Mouse (Mus musculus): ENCODE data around the gene Elk4.
A peak's percentile ranks its signal among the peaks of the same experiment; 100 is the strongest.

Gene Elk4

DNA sequence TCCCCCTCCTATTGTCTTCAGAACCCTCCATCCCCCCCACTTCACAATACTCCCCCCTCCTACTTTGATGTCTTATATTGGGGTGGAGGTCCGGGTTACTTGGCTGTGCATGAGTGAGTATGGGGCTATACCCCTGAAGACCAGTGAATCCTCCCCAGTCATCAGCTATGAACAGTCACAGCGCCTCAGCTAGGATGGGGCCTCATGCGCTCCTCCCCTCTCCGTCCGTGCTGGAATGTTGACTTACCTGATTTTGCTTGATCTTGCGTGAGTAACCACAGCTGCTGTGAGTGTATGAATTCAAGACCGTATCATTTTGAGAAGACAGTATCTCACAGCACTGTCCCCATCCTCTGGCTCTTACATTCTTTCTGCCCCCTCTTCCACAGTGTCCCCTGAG is 12.5 kb downstream of the Elk4 start:
- DNase-seq: no peak

DNA sequence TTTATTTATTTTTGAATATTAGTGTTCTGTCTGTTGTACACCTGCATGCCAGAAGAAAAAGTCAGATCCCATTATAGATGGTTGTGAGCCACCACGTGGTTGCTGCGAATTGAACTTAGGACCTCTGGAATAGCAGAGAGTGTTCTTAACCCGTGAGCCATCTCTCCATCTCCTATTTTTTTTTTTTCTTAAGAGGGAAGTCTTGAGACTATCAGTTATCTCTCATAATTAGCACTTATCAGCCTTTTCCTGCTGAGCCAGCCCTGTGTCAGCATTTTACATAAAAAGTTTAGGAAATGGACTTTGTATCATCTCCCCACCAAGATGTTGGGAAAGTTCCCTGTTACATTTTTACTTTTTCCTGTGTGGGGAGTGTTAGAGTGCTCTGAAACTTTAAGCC is 14.7 kb downstream of the Elk4 start:
- DNase-seq: no peak

DNA sequence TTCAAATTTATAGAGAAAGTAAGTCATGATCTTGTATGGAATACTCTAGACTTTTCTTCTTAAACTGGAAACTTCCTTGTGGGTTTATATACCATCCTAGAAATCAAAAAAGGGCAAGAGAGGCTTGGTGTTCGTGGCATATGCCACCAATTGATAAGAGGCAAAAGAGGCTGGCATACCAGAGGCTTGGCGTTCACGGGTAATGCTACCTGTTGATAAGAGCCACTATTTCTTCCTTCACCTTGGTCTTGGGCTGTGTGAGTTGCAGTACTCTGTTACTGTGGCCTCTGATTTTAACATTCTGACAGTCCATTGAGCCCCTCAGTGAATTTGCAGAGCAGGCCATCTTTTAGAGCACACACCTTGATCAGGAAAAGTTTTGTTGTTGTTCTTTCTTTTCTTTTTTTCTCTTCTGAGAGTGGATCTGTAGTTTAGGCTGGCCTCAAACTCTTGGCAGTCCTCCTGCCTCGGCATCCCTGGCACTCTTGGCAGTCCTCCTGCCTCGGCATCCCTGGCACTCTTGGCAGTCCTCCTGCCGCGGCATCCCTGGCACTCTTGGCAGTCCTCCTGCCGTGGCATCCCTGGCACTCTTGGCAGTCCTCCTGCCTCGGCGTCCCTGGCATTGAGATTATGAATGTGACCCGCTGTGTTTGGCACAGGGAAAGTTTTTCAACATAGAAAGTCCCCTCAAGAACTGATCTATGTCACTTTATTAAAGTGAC is 19.7 kb downstream of the Elk4 start:
- no peak for DNase-seq

DNA sequence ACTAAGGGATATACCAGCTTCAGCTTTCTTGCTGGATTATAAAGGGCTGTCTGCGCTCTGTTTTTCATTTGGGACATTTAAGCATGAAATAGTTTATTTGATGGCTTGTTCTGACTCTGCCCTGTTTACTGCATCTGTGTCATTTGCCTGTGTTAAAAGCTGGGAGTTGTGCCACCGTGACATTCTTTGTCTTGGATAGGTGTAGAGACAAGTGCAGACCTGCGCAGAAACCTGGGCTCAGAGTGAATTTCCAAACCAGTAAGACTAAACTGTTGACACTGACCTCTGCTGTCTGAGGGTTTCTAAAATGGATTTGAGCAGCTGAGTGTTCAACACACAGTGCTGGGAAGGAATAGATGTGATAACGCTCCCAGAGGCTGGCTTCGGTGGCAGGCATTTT is 20.6 kb downstream of the Elk4 start:
- no peak for DNase-seq

DNA sequence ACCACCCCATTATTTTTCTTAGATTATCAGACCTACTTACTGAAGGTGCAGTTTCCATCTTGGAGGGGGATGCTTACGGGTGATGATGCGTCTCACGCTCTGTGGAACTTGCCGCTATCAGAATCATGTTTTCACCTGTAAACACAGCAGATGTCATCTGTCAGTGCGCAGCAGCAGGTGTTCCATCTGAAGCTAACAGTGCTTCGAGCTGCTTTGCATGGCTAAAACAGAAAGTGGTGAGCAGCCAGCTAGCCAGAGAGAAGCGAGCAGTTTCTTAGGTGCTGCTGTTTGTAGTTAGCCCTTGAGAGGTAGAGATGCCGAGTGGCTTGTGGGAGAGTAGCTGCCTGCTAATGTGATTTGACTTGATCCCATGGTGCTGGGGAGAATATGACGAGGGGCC is 21.0 kb downstream of the Elk4 start:
- no peak for DNase-seq

DNA sequence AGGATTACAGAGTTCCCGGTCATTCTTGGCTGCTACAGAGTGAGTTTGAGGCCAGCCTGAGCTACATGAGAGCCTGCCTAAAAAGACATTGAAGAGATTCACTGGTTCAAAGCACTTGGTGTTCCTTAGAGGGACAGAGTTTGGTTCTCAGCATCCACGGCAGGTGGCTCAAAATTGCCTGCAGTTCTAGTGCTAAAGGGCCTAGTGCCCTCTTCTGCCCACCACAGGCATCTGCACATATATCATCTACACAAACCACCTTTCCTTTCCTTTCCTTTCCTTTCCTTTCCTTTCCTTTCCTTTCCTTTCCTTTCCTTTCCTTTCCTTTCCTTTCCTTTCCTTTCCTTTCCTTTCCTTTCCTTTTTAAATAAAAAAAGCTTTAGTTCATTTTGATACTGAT is 23.2 kb downstream of the Elk4 start:
- DNase-seq: no peak

DNA sequence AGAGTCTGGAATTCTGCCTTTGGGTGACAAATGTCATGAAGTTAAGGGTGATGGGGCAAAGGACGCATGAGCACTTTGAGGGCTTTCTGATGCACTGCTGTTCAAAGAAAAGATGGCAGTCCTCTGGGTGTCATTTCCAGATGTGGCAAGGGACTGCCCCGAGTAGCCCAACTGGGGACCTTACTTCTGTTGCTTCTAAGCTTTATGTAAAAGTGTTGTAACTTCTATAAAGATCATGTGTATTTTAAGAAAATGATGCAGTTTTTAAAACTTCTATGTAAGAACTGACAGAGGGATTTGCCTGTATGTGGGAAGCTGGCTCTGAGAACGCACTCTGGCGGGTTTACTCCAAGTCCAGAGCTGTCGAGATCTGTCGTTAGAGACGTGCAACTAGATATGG is 24.8 kb downstream of the Elk4 start:
- no peak for DNase-seq

DNA sequence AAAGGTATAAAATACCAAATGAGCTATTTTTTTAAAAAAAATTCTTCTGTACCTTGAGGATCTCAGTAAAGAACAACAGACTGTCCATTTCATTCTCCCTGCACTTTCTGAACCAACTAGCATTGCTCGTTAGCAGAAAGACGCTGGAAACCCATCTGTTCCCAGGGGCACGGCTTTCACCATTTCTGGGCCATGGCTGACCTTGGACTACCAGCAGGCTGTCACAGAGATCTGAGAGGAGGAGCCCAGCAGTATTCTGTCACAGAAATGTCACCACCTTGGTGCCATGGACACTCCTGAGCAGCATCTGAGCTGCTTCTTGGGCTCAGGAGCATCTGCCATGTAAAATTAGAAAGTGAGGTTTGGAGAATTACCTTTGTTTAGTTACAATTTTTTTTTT is 30.3 kb downstream of the Elk4 start:
- DNase-seq: no peak

DNA sequence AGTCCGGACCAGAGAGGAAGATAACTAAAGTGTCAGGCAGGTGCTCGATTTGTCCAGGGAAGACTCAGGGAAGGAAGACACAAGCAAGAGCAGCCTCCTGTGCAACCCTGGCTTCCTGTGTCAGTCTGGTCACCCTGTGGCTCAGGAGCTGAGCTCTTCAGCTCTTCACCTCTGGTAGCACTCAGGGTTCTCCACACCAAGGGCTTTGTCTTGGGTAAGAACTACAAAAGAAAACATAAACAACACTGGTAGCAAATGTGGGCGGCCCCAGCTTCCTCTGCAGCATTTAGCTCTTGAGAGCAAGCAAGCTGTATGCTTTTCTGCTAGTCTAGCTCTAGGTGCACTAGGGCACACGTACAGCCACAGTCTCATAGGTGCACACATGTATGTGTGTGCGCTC is 31.3 kb downstream of the Elk4 start:
- DNase-seq: no peak

DNA sequence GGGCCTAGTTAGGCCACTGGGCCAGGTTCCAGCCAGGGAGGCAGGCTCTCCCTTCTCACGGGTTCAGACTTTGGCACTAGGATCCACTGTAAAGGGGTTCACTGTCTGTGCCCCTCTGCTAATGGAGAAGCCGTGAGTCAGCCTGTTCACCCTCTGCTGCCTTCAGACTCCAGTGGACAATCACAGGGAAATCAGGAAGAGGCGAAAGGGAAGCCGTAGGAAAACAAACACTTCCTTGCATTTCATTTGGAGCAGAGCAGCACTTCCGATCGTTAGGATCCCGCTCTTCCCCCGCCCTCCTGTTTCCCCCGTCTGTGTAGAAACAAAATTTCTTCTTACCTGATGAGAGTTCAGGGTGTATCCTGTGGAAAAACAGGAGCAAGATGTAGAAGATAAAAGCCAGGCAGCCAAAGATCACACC is 32.8 kb downstream of the Elk4 start:
- DNase-seq: peak in 1 of 2 experiments; percentile 20

DNA sequence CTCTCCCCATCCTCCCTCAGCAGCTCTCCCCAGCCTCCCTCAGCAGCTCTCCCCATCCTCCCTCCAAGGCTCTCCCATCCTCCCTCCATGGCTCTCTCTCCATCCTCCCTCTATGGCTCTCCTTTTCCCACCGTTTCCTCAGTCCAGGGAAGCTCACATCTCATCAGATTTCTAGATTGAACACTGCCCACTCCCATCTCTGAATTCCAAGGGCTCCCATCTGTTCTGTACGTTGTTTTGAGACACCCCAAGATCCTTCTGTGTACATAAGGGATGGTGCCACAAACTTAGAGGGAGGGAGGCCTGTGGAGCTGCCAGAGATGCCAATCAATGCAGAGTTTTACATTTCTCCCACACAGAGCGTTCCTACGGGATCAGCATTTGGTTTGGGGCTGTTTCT is 36.4 kb downstream of the Elk4 start:
- no peak for DNase-seq

DNA sequence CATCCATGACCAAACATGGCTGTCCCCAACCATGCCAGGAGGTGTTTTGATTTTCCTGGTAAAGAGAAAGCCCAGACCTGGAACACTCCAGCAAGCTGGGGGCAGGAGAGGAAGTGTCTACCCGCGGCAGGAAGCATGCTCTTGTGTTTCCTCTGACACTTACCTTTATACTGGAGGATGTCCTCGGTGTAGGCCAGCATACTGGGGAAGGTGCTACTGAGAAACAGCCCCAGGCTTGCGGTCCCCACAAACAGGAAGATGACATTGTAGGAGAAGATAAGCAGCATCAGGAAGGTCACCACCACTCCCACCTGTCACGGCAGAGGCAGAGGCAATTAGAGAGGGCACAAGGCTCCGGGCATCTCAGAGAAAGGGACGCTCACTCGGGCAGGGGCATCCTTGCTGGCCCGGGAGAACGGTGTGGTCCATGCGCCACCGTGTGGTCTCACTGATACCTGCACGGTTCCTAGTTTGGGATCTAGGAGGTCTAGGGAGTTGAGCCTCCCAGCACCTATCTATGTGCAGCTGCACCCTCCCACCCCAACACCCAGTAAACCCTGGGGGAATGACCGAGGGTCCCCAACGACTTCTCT is 38.8 kb downstream of the Elk4 start:
- peak; percentile 34 to 68 for DNase-seq

DNA sequence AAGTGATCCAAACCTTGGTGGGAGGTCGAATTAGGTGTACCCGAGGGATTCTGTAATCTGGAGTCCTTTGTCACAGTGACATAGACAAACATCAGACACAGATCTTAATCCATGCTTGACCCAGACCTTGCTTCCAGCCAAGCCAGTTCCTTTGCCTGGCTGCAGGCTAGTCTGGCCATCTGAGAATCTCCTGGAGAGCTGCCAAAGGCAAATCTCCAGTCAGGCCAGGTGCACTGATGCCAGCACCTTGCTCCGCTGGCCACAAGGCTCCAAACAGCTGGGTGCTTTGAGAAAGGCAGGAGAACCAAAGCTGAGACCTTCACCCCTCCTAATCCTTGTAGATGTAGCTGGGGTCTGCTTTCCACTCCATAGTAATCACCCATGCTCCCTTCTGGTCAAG is 44.3 kb downstream of the Elk4 start:
- no peak for DNase-seq

DNA sequence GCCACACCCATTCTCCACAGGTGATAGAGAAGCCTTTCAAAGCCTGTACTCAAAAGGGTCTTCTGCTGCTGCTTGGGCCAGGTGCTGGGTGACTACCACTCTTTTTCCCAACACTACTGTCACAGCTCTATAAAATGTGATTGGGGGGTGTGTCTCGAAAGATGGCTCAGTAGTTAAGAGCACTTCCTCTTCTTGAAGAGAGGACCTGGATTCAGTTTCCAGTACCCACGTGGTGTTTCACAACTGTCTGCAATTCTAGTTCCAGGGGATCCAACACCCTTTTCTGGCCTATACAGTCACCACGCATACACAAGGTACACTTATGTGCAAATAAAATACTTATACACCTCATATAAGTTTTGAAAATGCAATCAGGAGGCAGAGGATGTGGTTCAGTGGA is 47.0 kb downstream of the Elk4 start:
- no peak for DNase-seq

DNA sequence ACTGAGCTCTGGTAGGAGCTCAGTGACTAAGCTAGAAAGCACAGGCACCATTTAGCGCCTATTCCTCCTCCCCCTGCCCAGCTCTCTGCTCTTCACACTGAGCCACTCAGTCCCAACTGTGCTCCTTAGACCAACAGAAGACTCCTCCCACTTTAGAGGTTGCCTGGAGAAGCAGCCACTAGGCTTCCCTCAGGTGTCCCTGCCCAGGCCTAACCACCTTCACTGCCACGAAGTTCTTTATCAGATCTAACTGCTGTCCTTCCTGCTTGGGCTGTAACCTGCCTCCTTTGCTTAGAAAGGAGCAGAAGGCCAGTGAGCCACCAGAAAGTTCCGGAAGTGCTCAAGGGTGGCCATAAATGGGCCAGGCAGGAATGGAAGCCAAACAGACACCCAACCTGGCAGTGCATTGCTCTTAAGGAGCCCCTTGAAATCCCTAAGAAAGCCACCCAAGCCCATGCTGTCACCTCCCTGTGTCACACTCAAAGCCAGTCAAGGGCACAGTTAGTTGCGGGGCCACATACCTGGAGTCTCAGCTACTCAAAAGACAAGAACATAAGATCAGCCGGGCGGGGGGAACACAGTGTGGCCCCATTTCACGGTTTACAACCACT is 47.8 kb downstream of the Elk4 start:
- no peak for DNase-seq

DNA sequence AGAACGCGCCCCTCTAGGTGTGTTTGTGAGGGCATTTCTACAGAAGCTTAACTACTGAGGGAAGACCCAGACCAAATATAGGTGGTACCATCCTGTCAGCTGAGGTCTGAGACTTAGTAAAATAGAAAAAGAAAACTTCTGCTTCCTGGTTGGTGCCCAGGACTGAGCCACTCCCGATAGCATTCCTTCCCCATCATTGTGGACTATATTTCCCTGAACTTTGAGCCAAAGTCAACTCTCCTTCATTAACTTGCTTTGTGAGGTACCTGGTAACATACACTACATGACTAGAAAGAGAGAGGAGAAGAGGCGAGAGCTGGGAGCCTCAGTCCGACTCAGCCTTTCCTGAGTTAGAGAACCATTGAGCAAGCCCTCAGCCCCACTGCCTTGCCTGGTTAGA is 51.2 kb downstream of the Elk4 start:
- no peak for DNase-seq

DNA sequence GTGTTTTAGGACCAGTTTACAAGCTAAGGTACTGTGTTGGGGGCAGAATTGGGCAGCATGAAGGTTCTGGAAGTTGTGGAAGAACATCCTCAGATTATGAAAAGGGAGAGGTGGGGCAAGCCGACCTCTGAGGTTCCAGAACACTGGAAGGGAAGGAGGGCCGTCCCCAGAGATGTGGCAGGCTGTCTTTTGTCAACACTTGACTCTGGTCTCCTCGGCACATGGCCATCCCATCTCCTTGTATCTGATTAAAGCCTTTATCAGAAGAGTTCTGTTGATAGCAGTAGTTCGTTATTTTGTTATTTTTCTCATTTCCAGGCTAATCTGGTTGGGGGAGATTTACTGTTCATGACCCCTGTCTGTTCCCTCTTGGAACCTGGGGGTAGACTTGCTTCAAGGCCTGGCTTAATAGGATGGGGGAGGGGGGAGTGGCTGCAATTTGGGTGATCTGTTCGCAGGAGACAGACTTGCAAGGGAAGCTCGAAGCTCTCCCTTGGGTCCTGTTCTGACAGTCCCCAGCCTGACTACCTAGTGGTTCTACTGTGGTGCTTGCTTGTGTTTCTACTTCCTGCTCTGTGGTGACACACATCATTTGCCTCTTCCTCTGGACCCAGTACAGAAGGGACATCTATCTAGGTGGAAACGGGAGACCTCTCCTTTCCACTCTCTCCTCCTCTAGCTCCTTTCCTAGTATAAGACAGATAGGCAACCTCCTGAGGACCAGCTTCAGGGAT is 52.8 kb downstream of the Elk4 start:
- DNase-seq: no peak

DNA sequence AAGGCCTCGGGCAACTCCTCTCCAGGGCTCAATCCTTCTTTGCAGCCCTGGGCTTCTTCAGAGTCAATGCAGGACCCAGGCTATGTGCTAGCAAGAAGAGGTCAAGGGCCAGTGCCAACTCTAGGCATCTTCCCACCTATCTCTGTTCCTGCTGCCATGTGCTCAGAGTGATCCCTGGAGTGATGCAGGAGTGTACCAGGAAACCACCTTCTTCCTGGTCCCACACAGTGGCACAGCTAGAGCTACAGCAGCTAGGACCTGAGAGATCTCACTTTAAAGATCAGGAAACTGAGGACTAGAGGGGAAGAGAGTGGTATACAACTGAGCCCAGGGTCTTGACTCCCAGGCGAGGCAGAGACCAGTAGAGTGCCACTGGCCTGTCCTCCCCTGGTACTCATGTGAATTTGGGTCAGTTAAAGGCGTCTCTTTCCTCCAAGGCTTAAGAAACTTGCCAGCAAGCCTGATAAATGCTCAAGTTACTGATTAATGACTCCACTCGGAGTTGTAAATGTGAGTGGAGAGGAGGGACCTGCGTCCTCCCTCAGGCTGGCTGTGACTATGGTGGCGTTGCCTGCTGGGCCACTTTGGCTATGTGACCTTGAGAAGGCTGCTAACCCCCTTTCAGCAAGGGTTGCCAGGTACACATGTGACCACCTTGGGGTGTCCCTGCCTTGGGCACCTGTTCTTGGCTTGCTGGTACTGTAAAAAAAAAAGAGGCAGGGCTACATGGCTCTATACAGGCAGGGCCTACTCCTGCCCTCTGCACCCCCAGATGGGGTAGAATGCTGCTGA is 54.5 kb downstream of the Elk4 start:
- peak; percentile 67 to 86 for DNase-seq

DNA sequence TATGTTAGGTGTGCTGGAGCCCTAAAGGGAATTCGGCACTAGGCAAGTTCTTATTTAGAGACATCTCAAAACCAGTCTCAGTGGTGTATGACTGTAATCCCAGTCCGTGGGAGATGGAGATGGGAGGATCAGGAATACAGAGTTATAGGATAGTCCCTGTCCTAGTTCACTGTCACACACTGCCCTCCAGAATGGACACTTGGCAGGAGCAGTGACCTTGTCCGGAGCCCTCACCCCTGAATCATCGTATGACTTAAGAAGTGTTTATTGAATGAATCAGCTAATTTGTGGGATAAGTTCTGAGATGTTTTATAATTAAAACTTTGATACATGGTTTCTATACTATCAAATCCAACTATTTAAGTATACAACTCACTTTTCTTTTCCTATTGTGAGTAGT is 55.7 kb downstream of the Elk4 start:
- no peak for DNase-seq

DNA sequence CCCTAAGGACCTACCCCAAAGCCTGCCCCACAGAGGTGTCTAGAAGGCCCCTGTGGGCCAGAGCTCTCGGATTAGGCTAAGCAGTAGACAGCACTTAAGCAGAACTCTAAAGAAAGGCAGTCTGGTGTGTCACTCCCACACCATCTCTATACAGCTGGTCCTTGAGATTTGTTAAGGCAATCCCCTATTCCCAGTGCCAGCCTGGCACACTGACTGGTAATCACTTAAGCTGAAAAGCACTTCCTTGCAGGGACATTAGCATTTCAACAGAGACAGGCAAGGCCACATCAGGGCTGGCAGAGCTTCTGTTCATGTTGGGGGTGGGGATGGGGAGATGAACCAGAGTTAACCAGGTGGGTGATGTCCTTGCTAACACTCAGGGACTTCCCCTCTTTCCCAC is 57.6 kb downstream of the Elk4 start:
- DNase-seq: no peak

DNA sequence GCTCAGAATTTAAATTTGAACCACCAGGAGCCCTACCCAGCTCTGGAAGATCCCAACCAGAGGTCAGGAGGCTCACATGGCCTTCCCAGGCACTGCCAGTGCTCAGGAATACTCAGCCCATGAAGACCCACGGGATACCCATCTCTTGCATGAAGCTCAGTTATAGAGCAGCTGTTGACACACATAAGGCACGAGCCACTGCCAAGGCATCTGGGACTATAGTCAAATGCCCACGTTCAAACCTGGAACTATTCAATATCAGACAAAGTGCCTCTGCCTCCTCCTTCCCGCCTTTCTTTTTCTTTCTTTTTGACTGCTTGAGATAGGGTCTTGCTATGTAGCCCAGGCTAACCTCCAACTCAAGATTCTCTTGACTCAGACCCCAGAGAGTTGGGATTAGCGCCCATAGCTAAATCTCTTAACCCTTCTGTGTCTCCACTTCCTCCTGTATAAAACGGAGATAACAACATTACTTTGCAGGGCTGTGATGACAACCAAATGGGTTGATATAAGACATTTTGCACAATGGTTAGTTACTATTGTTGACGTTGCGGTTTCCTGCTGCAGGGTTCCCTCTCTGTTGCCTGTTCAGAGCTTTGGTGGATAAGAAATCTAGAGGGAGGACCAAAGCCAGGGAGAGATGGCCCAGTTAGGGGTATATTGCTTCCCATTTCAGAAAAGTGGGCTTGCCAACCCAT is 58.2 kb downstream of the Elk4 start:
- DNase-seq: no peak

Data from kidney, adult 8-10 months (tissue).